Mouse (Mus musculus) left cerebral cortex, adult 6 months (tissue): ENCODE results near the gene Ccnj. TPM values are rescaled to one million over a fixed set of nuclear protein-coding genes. Genes with fewer than 3 reads are reported as not detected.

Experiments
- long read RNA-seq, 2 experiments: library from polyadenylated mRNA; unstranded; transcript quantifications; one replicate each; pipeline ENCODE4 v2.0.0; 2019 to 2020
- polyA plus RNA-seq: library from polyadenylated mRNA; unstranded; fragments of <200 nt; fragmentation: Nextera tagmentation; gene quantifications from 2 replicates; pipeline ENCODE4 v1.2.3, GENCODE M21; 2021

The Ccnj gene
- polyA plus RNA-seq: 2.8 and 3.4 TPM in 2 replicates
- long read RNA-seq, experiment 1, transcript Ccnj-201 (6 exons, 3,819 nt): major isoform, 5 of 15 reads
- long read RNA-seq, experiment 1, partial matches to known transcripts: 1 of 15 reads
- long read RNA-seq, experiment 1, other reads (novel, unspliced or antisense): 9 of 15 reads
- long read RNA-seq, experiment 2, partial matches to known transcripts: 0 of 3 reads
- long read RNA-seq, experiment 2, other reads (novel, unspliced or antisense): 3 of 3 reads

DNA sequence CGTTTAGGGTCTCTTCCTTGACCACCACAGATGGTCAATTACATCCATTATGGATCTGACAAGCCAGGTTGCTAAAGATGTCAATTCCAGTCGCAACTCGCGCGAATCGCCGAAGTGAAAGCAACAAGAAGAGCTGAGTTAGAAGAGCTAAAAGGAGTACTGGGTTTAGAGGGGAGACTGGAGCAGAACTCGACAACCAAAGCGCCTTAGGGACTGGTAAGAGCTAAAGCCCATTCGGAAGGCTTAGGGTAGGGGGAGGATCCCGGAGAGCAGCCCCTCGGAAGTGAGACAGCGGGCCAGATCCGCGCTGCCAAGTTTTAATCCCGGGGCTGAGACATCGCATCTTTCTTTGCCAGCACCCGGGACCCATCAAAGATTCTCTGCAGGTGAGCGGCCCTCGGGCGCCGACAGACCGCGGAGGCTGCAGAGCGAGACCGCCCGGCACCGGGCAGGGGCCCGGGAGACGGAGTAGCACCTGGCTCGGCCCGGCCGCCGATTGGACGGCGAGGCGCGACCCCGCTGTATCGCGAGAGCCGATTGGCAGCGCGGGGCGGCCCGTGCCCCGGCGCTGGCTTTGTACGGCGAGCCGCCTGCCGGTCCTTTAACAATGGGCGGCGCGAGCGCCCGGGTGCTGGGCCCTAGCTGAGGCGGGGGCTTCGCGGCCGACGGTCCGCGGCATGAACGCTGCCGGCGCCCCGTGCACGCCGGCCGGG lies at the start of gene Ccnj:
TSS of gene Ccnj (plus strand) at position 577 of the 713 bp plus-strand sequence.

GRCm38 (mm10) chr19:40894519-40895392 lies 63.7 kb downstream of the Ccnj start, which contains the start of gene Zfp518a:
TSS of gene Zfp518a (plus strand) at chr19:40894705.

Other genes starting within 250 kb of the Ccnj start
- gene Aldh18a1, start 242.8 kb upstream of the Ccnj start, polyA plus RNA-seq: 8.4 and 9.9 TPM in 2 replicates
- 7.3 and 9.4 TPM in 2 replicates for gene Tctn3, start 219.0 kb upstream of the Ccnj start, polyA plus RNA-seq
- gene Entpd1, start 218.9 kb upstream of the Ccnj start, polyA plus RNA-seq: 14.9 and 19.8 TPM in 2 replicates
- gene Cc2d2b, start 82.5 kb upstream of the Ccnj start, polyA plus RNA-seq: not detected in 2 replicates
- 2.5 and 2.6 TPM in 2 replicates for gene Zfp518a, start 63.4 kb downstream of the Ccnj start, polyA plus RNA-seq
- 7.9 and 10.3 TPM in 2 replicates for gene Blnk, start 163.3 kb downstream of the Ccnj start, polyA plus RNA-seq
- gene Dntt, start 198.0 kb downstream of the Ccnj start, polyA plus RNA-seq: 0.05 and 0.10 TPM in 2 replicates
- gene Opalin, start 245.8 kb downstream of the Ccnj start, polyA plus RNA-seq: 61.0 and 65.8 TPM in 2 replicates